Mouse (Mus musculus): ENCODE data around the gene Nxt2. TPM values are rescaled to one million over a fixed set of nuclear protein-coding genes. Genes with fewer than 3 reads are reported as not detected.
"Not testable (repeated sequence)": the region's sequence is repeated elsewhere in the genome, so short reads cannot be mapped to it uniquely, and the experiment has no call there.

Gene Nxt2
- 10 to 100 TPM; 21.2 to 25.6 TPM for total RNA-seq (2021)
- long read RNA-seq, experiment 1, transcript Nxt2-203 (4 exons, 2,484 nt): major isoform, 32 of 40 reads
- long read RNA-seq, experiment 1, partial matches to known transcripts: 2 of 40 reads
- long read RNA-seq, experiment 1, other reads (novel, unspliced or antisense): 2 of 40 reads
- long read RNA-seq, experiment 2, transcript Nxt2-203 (4 exons, 2,484 nt): major isoform, 43 of 56 reads
- long read RNA-seq, experiment 2, partial matches to known transcripts: 0 of 56 reads
- long read RNA-seq, experiment 2, other reads (novel, unspliced or antisense): 9 of 56 reads

DNA sequence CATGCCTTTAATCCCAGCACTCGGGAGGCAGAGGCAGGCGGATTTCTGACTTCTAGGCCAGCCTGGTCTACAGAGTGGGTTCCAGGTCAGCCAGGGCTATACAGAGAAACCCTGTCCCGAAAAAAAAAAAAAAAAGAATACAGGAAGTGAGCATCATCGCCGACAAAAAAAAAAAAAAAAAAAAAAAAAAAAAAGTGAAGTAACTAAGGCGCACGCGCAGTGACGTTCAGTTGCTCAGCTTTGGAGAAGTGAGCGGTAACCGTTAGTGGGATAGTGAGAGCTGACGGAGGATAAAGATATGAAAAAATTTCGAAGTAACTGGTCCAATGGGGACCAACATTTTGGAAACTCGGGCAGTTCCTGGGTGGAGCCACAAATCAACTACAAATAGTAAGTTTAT, at the start of gene Nxt2:
Gene Nxt2 (plus strand): TSS at position 229 of the 400 bp plus-strand sequence.
- no peak for DNase-seq (ENCODE audit: low spot score in 2 of 2)

DNA sequence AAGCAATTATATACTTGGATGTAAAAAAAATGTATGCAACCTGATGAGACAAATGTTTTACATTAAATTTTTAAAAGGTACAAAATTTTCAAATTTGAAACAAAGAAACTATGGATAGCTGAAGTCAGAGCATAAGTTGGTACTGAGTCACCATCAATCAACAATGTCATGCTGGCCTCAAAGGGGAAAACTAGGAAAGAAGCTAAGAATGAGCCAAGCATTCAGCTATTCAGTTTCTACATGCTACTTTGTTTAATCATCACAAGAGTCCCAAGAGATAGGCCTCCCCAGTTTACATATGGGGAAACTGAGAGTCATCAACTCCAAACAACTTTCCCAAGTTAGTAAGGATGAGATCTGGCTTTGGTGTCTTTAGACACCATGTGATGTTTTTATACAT, 49.6 kb upstream of the Nxt2 start:
- no peak for DNase-seq (ENCODE audit: low spot score in 2 of 2)

DNA sequence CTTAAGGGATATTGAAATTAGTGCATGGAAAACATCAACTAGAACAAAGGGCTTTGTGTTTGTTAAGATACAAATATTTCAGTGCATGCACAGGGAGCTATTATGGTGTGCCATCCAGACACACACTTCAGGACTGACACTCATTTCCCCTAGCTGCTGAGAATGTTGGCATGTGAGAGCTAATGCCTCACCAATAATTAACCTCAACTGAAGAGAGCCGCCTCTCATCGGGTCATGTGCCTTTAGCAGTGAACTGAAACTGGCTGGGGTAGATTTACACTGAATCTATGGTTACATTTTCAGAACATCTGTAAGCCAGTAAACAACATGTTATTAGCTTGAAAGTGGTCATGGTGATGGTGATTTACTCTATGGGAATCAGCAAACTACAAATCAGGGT, 44.5 kb upstream of the Nxt2 start:
- DNase-seq (ENCODE audit: low spot score in 2 of 2): no peak

DNA sequence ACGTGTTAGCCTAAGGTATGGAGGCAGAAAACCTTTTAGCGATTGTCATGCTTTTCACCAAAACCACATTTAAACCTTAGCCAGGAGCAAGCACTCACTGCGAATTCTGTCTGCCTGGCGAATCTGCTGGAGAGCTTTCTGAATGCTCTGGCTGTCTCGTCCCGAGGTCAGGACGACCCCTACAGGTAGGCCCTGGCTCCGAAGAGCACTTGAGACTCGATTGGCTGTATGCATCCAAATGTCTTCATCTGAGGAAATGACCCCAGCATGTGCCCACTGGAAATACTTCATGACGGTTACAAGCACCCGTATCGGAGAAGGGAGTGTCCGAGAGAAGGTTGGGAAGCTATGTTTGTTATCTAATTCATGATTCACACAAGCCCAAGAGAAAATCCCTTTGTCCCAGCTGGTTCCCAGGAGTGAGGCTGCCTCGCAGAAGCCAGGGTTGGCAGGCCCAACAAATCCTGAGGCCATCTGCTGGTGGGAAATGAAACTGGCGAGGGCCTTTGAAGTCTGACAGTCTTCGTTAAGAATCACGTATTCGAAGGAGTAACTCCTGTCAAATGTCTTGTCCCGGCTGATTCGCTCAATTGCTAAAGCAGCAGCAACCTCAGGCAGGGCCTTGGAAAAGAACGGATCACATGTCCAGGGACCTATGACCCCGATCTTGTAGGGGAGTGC, 37.4 kb upstream of the Nxt2 start:
- DNase-seq (ENCODE audit: low spot score in 2 of 2): peak; percentile 51 to 66

DNA sequence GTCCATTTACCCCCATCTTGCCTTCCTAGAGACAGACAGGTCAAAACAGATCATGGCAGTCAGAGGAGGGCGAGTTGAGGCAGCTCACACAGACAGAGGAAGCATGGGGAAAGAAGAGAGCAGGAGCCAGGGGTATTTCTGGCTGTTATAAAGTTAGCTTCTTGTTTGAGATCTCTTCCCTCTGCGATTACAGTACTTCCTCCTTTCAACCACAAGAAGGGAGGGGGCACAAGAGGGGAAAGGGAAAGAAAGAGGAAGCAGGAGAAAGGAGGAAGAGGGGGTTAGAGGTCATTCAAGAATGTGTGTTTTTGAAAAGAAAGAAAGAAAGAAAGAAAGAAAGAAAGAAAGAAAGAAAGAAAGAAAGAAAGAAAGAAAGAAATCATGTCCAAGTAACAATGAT, 36.2 kb upstream of the Nxt2 start:
- DNase-seq (ENCODE audit: low spot score in 2 of 2): no peak

DNA sequence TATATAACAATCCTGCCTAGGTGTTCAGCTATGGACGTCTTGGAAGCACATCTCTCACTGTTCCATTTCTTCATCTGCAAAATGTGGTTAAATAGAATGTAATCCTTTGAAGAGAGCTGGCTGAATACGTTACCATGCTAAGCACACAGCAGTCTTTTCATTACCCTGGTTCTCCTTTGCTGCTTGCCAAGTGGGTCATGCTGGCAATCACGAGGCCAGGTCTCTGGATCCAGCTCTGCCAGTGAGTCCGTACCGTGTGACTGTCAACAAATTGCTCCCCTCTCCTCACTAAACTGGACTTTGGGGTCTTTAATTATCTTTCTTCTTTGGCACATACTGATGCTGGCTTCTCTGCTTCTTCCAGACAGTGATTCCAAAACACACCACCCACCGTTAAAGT, 32.1 kb upstream of the Nxt2 start:
- DNase-seq (ENCODE audit: low spot score in 2 of 2): peak in 1 of 2 experiments; percentile 31

DNA sequence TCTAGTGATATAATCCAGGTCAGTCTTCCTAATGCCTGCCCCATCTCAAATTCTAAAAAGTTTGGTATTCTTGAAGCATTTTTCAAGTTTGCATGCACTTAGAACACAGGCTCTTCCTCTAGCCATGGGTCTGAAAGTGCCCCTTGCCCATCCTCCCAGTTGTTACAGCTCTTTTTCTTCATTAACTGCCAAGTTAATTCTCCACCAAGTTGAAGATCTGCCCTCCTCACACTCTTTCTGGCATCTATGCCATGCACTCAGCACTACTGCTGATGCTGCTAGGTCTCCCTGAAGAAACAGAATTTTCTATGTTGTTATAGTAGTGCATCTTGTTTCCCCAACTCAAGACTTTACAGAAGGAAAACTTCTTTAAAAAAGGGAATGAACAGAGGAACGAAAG, 31.0 kb upstream of the Nxt2 start:
- no peak for DNase-seq (ENCODE audit: low spot score in 2 of 2)

DNA sequence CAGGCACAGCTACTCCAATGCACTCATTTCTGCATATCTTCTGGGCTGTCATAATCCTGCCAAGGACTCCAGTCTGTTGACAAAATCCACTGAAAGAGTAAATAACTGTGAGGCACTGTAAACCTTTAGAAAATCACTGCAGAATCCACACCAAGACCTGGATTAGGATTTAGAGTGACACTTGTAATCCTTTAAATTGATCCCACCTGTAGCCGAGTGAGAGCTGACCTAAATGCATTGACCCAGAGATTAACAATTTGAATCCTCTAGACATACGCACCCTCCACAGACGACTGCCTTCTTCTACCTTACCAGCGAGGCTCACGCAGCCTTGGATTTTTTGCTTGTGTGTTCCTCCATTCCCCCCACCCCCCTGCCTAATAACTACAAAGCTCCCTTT, 29.7 kb upstream of the Nxt2 start, which contains the start of gene Gucy2f:
Gene Gucy2f (minus strand): TSS at position 101 of the 400 bp plus-strand sequence.
- no peak for DNase-seq (ENCODE audit: low spot score in 2 of 2)

DNA sequence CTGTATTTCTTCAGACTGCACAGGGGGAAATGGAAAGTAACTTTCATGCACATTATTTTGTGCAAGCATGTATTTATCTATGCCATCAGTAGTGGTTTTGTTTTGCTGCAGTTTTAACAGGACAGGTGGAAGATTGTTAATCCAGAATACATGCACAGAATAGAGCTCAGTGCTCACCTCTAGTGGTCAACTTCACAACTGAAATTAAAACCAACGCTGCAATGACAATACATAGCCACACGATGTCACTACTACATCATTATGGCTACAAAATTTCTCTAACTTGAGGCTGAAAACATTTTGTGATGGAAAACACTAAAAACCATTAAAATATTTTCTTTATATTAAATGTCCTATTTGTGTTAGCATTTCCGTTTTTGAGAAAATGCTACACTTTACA, 26.3 kb upstream of the Nxt2 start:
- DNase-seq (ENCODE audit: low spot score in 2 of 2): peak; percentile 26 to 77

DNA sequence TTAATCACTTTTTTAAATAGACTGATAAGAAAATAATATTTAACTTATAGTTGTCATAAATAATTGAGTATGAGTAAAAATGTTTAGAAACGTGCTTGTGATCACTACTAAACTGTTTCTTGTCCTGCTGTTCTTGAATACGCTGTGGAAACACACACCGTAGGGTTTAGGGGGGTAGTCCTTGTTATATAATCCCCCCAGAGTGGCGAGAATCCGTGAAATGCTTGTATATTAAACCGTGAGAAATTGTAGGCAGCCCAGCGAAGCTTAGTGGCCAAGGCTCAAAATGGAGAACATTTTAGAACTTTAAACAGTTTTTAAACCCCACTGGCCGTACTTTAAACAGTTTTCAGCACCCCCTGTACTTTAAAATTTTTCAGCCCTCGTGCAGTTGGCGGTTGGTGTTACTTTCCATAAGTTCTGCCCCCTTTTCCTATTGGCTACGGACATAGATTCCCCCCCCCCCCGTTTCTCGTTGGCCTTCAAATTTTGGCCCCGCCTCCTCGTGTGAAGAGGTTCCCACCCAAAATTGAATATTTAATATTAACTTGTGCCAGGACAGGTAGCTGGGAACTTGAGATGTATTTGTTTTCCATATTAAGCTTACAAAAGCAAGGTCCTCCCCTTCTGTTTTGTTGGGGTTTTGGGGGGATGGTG, 956 bp downstream of the Nxt2 start:
- DNase-seq (ENCODE audit: low spot score in 2 of 2): no peak

DNA sequence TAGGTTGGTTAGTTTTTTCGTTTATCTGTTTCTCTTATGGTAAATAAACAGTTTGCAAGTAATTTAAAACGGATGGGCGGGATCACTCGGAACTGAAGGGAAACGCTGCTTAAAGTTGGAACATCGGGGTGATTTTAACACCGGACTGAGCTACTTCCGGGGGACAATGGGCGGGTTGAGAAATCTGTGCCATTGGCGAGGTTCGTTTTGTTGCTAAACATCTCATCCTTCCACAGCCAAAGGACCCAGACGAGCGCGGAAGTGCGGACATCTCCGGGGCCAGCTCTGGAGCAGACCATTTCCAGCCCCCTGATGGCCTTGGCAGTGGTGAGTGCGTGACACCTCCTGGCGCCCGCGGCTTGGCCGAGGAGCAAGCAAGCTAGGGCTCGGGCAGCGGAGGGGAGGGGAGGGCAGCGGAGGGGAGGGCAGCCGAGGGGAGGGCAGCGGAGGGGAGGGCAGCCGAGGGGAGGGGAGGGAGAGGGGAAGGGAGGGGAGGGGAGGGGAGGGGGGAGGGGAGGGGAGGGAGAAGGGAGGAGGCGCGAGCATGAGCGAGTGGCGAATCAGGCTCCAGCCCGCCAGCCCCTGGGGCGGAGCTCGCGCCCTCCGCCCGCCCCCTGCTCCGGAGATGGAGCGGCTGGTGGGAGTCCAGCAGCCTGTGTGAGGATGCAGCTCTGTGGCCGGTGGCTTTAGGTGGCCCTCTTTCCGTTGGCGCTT, 1.6 kb downstream of the Nxt2 start:
- peak; percentile 60 to 71 for DNase-seq (ENCODE audit: low spot score in 2 of 2)

DNA sequence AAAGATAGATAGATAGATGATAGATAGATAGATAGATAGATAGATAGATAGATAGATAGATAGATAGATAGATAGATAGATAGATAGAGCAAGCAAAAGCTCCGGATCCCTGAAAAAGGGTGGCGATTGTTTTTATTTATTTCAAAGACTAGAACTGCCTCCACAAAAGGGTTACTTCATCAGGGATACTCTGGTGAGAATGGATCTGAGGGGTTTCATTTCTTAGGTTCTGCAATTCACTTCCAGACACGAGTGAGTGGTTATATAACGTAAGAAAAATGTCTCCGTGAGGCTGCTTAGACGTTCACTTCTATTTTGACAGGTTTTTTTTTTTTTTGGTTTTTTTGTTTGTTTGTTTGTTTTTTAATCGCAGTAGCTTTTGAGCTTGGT, 2.2 kb downstream of the Nxt2 start:
- DNase-seq (ENCODE audit: low spot score in 2 of 2): no peak

DNA sequence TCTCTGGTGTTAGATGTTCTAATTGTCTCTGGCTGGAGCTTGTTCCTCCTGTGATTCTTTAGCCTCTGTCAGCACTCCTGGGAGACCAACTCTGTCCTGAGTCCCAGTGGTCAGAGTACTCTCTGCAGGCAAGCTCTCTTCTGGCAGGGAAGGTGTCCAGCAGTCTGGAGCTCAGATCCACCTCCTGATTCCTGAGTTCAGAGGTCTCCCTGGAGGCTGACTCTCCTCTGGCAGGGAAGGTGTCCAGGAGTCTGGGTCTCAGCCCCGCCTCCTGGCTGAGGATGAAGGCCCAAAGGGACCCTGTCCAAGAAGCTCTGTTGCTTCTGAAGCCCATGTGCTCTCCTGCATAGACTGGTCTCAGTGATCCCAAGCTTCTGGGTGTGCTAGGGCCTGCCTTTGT, 9.6 kb downstream of the Nxt2 start:
- not testable (repeated sequence) for DNase-seq (ENCODE audit: low spot score in 2 of 2)

DNA sequence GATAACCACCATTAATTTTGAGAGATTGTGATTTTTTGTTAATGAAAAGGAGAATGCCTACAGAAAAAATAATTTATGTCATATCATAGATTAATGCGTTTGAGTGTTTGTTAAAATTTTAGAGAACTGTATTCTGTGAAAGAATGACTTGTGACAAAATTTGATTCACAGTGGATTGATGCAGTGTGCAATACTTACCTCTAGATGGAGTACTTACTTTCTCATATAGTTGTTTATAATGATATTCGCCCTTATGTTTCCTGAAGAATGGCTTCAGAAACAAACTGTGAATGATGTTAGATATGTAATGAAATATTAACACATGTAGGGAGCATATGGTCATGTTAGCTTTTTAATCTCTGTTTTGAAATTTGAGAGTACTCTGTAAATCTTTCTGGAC, 10.5 kb downstream of the Nxt2 start:
- DNase-seq (ENCODE audit: low spot score in 2 of 2): no peak

DNA sequence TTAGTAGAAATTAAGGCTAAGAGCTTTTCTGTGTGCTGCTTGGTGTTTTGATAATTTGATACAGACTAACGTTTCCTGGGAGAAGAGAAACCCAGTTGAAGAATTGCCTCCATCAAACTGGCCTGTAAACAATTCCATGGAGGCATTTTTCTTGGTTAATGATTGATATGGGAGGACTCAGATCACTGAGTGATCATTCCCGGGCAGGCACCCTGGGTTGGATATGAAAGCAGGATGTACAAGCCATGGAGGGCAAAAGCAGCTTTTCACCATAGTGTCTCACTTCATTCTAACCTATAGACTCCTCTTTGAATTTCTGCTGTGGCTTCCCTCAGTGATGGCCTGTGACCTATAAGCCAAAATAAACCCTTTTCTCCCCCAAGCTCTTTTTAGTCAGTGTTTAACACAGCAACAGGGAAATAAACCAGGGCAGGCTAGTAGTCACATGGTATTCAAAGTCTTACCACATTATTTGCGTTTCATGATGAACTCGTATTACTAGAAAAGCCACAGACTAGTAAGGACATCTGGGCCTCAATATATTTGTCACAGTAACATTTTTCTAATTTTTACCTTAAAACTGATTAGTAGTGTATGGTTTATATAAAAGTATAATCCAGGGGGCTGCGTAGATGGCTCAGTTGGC, 19.2 kb downstream of the Nxt2 start:
- no peak for DNase-seq (ENCODE audit: low spot score in 2 of 2)

DNA sequence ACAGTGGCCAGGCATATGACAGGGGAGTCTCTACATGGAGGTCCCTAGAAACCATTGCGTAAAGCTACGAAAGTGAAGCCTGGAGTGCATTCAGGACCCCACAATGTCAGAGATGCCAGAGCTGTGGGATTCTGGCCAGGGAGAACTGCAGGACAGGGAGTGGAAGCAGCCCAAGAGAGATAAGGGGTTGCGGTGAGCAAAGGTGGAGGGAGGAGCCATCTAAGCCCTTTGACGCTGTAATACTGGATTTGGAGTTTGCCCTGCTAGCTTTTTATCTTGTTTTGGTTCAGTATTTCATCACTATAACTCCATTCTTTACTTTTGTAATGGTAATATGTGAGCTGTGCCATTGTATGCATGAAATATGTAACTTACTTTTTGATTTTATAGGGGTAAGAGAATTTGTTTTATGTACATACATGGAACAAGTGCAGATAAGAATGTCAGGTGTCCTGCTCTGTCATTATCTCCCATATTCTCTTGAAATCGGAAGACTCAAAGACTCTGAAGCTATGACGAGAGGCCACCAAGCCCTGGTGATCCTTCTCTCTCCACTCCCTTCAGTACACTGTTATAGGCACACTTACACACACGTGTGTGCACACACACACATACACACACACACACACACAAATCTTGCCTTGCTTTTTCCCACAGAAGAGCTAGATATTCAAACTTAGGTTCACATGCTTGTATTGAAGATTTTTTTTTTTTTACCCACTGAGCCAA, 23.6 kb downstream of the Nxt2 start:
- no peak for DNase-seq (ENCODE audit: low spot score in 2 of 2)

DNA sequence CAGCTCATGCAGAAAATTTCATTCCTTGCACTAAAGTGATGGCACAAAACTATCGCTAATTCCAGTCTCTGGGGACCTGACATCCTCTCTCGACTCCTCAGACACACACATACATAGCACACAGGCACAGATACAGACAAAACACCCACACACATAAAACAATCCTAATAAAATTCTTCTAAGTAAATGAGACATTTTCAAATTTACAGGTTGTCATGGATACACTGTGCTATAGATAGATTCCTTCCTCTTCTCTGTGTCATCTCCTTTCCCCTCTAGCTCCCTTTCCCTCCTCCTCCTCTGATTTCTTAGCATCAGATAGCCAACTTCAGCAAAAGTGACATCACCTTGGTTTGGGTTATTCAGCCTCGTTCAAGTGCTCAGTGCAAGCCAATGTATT, 49.5 kb downstream of the Nxt2 start:
- no peak for DNase-seq (ENCODE audit: low spot score in 2 of 2)

DNA sequence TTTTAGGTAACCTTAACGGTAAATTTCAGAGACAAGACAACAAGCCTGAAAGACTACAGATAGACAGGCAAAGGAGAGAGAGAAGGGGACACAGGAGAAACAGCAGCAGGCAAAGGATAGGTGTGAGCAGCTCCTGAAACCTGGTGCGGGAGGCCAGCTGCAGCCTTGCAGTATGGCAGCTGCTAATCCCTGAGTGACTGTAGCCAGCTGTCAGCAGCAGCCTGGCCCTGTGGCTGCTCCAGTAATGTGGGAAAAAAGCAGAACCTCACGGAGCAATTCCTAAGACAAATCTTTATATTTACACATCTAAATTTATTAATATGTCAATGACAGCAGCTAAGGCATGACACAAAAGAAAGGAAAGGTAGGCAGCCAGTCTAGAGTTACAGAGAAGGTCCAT, 50.0 kb downstream of the Nxt2 start:
- no peak for DNase-seq (ENCODE audit: low spot score in 2 of 2)

DNA sequence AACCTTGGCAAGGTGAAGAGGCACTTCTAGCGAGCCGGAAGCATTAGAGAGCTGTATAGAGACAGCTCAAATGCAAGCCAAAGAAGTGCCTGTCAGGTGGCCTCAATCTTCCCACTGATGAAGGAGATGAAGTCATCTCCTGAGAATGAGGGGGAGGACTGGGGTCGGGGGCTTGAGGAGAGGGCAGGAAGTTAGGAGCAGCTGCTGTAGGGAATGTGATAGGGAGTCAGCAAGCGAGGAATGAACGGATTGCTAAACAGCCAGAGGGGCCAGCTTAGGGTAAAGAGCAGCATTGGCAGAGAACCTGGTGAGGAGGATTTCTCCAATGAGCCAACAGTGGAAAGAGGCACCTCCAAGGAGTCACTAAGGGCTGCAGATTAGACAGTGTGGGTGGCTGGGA, 59.3 kb downstream of the Nxt2 start:
- DNase-seq (ENCODE audit: low spot score in 2 of 2): no peak

All from layer of hippocampus, postnatal 14 days (tissue).